ENCODE assay signal across 24 mouse cellular contexts in genomic region chr2:120959363-120959762, GRCm38 (mm10). TPM values are rescaled to one million over a fixed set of nuclear protein-coding genes. Genes with fewer than 3 reads are reported as not detected.
DNase-seq lines count a peak whose midpoint lies in the region; ATAC-seq and TF ChIP-seq lines count a peak whose summit lies in the region.
"Had no signal": no experiment of that assay in that cellular context is flagged by ENCODE, and none has a peak within 500 bp of the region (broad histone marks: within the 10 kb centered on the region; RNA-seq: fewer than 3 reads in every experiment).

No protein-coding gene starts in this region.

- no peak for TF ChIP-seq CTCF in lung, postnatal 0 days (IDR thresholded peaks at IDR 0.05)
- TF ChIP-seq CTCF in lung, adult 2 months (IDR thresholded peaks at IDR 0.05; ENCODE audit: insufficient read depth, low read length): no peak
- TF ChIP-seq CTCF in C2C12 (IDR thresholded peaks at IDR 0.05; ENCODE audit: control insufficient read depth, insufficient read depth, insufficient read length): no peak

- DNase-seq in lung, postnatal 0 days (ENCODE audit: low spot score): peak; percentile 88
- DNase-seq in lung, adult 2 months: no peak
- peak; percentile 54 for DNase-seq in lung, postnatal 36 days
- no peak for DNase-seq in forebrain, embryonic 11.5 days (ENCODE audit: low spot score)
- DNase-seq in heart, postnatal 4 days: no peak
- DNase-seq: adrenal gland, adult 8-10 months; adrenal gland, postnatal 36 days; cerebellum, adult 2 months; cerebellum, postnatal 10 days; embryo, embryonic 11 days; gastrocnemius, postnatal 14 days; heart, adult 2 months; heart, postnatal 14 days had no signal

- peak overlapping the region; percentile 68 for H3K27ac ChIP-seq in lung, postnatal 0 days (ENCODE audit: low read length)
- H3K27ac ChIP-seq in hindbrain, embryonic 12.5 days: no peak overlapping the region
- H3K27ac ChIP-seq in forebrain, embryonic 11.5 days (ENCODE audit: low read depth, low read length): no peak overlapping the region
- H3K27ac ChIP-seq: embryonic facial prominence, embryonic 15.5 days; forebrain, embryonic 10.5 days; heart, adult 2 months; heart, embryonic 15.5 days; hindbrain, embryonic 10.5 days; hindbrain, embryonic 15.5 days had no signal

- 0 out of 2 replicates have a peak, but pooled peaks cover under 1% of the 10 kb centered on the region for H3K36me3 ChIP-seq in lung, postnatal 0 days (ENCODE audit: insufficient read depth, low read length)
- peaks cover 27% of the 10 kb centered on the region for H3K36me3 ChIP-seq in C2C12 (ENCODE audit: control insufficient read depth, insufficient read depth)
- H3K36me3 ChIP-seq in hindbrain, embryonic 12.5 days: peaks cover 21% of the 10 kb centered on the region
- H3K36me3 ChIP-seq in forebrain, embryonic 11.5 days (ENCODE audit: control insufficient read depth, insufficient read depth, low read length): no peaks in the 10 kb centered on the region

- no peak overlapping the region for H3K9ac ChIP-seq in lung, postnatal 0 days (replicated peaks; ENCODE audit: low read depth)
- no peak overlapping the region for H3K9ac ChIP-seq in hindbrain, embryonic 12.5 days
- H3K9ac ChIP-seq in forebrain, embryonic 11.5 days (ENCODE audit: low read length): no peak overlapping the region
- H3K9ac ChIP-seq: embryonic facial prominence, embryonic 15.5 days; heart, embryonic 15.5 days; hindbrain, embryonic 15.5 days had no signal

- no peak overlapping the region for H3K4me3 ChIP-seq in lung, postnatal 0 days (ENCODE audit: low read depth, low read length)
- no peak overlapping the region for H3K4me3 ChIP-seq in lung, adult 2 months (replicated peaks; ENCODE audit: extremely low read depth, low read depth, low read length)
- H3K4me3 ChIP-seq in C2C12 (ENCODE audit: insufficient read depth, poor library complexity, severe bottlenecking): no peak overlapping the region
- no peak overlapping the region for H3K4me3 ChIP-seq in hindbrain, embryonic 12.5 days
- H3K4me3 ChIP-seq in forebrain, embryonic 11.5 days (ENCODE audit: low read depth, low read length): no peak overlapping the region
- H3K4me3 ChIP-seq: embryonic facial prominence, embryonic 15.5 days; erythroblast, embryonic 14.5 days; forebrain, embryonic 10.5 days; heart, adult 2 months; heart, embryonic 15.5 days; hindbrain, embryonic 10.5 days; hindbrain, embryonic 15.5 days had no signal

- H3K79me2 ChIP-seq in C2C12 (ENCODE audit: control insufficient read depth, insufficient read depth): peaks cover 56% of the 10 kb centered on the region

- H3K27me3 ChIP-seq in lung, postnatal 0 days (replicated peaks; ENCODE audit: insufficient read depth, low read length): no peaks in the 10 kb centered on the region
- no peaks in the 10 kb centered on the region for H3K27me3 ChIP-seq in C2C12 (ENCODE audit: control insufficient read depth, insufficient read depth, insufficient read length)
- H3K27me3 ChIP-seq in hindbrain, embryonic 12.5 days: no peaks in the 10 kb centered on the region
- H3K27me3 ChIP-seq in forebrain, embryonic 11.5 days (ENCODE audit: control insufficient read depth, insufficient read depth, low read length): no peaks in the 10 kb centered on the region
- H3K27me3 ChIP-seq: CH12.LX; embryonic facial prominence, embryonic 15.5 days; heart, embryonic 15.5 days; hindbrain, embryonic 15.5 days had no signal

- no peak overlapping the region for H3ac ChIP-seq in C2C12 (ENCODE audit: control insufficient read depth, insufficient read length, low read depth)

- no peak overlapping the region; the same call in 1 of the 2 replicates for H3K4me2 ChIP-seq in lung, postnatal 0 days (replicated peaks; ENCODE audit: low read depth, low read length)
- no peak overlapping the region for H3K4me2 ChIP-seq in hindbrain, embryonic 12.5 days (replicated peaks)
- no peak overlapping the region for H3K4me2 ChIP-seq in forebrain, embryonic 11.5 days (ENCODE audit: low read depth, low read length, severe bottlenecking)
- H3K4me2 ChIP-seq: embryonic facial prominence, embryonic 15.5 days; heart, embryonic 11.5 days; heart, embryonic 15.5 days; hindbrain, embryonic 15.5 days had no signal

- H3K9me3 ChIP-seq in lung, postnatal 0 days (ENCODE audit: low read length): no peaks in the 10 kb centered on the region
- no peaks in the 10 kb centered on the region for H3K9me3 ChIP-seq in hindbrain, embryonic 12.5 days (replicated peaks)
- H3K9me3 ChIP-seq in forebrain, embryonic 11.5 days (ENCODE audit: control insufficient read depth, low read length): no peaks in the 10 kb centered on the region
- H3K9me3 ChIP-seq: embryonic facial prominence, embryonic 15.5 days; forebrain, embryonic 10.5 days; heart, embryonic 15.5 days; hindbrain, embryonic 10.5 days; hindbrain, embryonic 15.5 days had no signal

- WGBS in lung, postnatal 0 days: 45% methylated on average over 2 of the region's 2 CpGs
- 57% methylated on average over 2 of the region's 2 CpGs for WGBS in lung, adult 2 months
- 93% methylated on average over 2 of the region's 2 CpGs for WGBS in hindbrain, embryonic 12.5 days
- WGBS in forebrain, embryonic 11.5 days: 85% methylated on average over 2 of the region's 2 CpGs

- no peaks in the 10 kb centered on the region for H3K4me1 ChIP-seq in lung, postnatal 0 days (ENCODE audit: insufficient read depth, low read depth, low read length)
- H3K4me1 ChIP-seq in lung, adult 2 months (ENCODE audit: control insufficient read depth, insufficient read depth, low read length): no peaks in the 10 kb centered on the region; the same call in 1 of the 2 replicates
- no peaks in the 10 kb centered on the region for H3K4me1 ChIP-seq in hindbrain, embryonic 12.5 days
- H3K4me1 ChIP-seq in forebrain, embryonic 11.5 days (replicated peaks; ENCODE audit: control insufficient read depth, insufficient read depth, low read length): no peaks in the 10 kb centered on the region
- H3K4me1 ChIP-seq: embryonic facial prominence, embryonic 15.5 days; forebrain, embryonic 10.5 days; heart, embryonic 15.5 days; hindbrain, embryonic 10.5 days; hindbrain, embryonic 15.5 days had no signal

- TF ChIP-seq POLR2A in lung, adult 2 months (IDR thresholded peaks at IDR 0.05; ENCODE audit: borderline replicate concordance, extremely low read depth, low read depth, low read length): no peak

- ATAC-seq in lung, postnatal 0 days: peak; percentile 93
- no peak for ATAC-seq in hindbrain, embryonic 12.5 days (ENCODE audit: low FRiP score)
- ATAC-seq in forebrain, embryonic 11.5 days (replicated peaks; ENCODE audit: low FRiP score): no peak
- ATAC-seq: forebrain, embryonic 16.5 days had no signal

- peaks cover 17% of the 10 kb centered on the region for H3K79me3 ChIP-seq in C2C12 (ENCODE audit: low read depth)

- TF ChIP-seq EP300 in lung, postnatal 0 days (IDR thresholded peaks at IDR 0.05): peak; percentile 86

TF ChIP-seq in C2C12, 6 proteins besides CTCF, POLR2A, EP300 and RAD21:
- TF ChIP-seq USF1 (IDR thresholded peaks at IDR 0.05; ENCODE audit: low read depth): no peak
- peak; percentile 77 for TF ChIP-seq CEBPB (IDR thresholded peaks at IDR 0.05; ENCODE audit: low read depth)

RNA-seq across cellular contexts. Expression of gene Ubr1, which starts 11.2 kb away (rescaled TPM):
- 25.1 and 29.9 TPM in 2 replicates for polyA plus RNA-seq in lung, postnatal 0 days (2015; fragmentation: Nextera tagmentation; extraction: Ambion mirVana)
- 47.9 and 49.1 TPM in 2 replicates for polyA plus RNA-seq in lung, adult 2 months (2012; rRNA removed)
- polyA plus RNA-seq in C2C12 (2012; fragmentation: generic; extraction: Trizol): 5.6 TPM
- 28.6 and 33.4 TPM in 2 replicates for polyA plus RNA-seq in hindbrain, embryonic 12.5 days (2016; fragmentation: Nextera tagmentation; extraction: Ambion mirVana)
- 25.1 TPM in 2 replicates for polyA plus RNA-seq in forebrain, embryonic 11.5 days (2014; fragmentation: Nextera tagmentation; extraction: Ambion mirVana)
- total RNA-seq in heart, postnatal 4 days (2021): 10 to 100 TPM; 27.4 to 27.5 TPM

RNA-seq across cellular contexts. Expression of gene Tmem62, which starts 17.5 kb away (rescaled TPM):
- polyA plus RNA-seq in lung, postnatal 0 days (2015; fragmentation: Nextera tagmentation; extraction: Ambion mirVana): 13.2 and 13.5 TPM in 2 replicates
- 10.0 and 12.5 TPM in 2 replicates for polyA plus RNA-seq in lung, adult 2 months (2012; rRNA removed)
- polyA plus RNA-seq in C2C12 (2012; fragmentation: generic; extraction: Trizol): 4.9 TPM
- 6.2 and 6.3 TPM in 2 replicates for polyA plus RNA-seq in hindbrain, embryonic 12.5 days (2016; fragmentation: Nextera tagmentation; extraction: Ambion mirVana)
- polyA plus RNA-seq in forebrain, embryonic 11.5 days (2014; fragmentation: Nextera tagmentation; extraction: Ambion mirVana): 3.4 and 4.9 TPM in 2 replicates
- 1 to 10 TPM; 1.8 to 2.3 TPM for total RNA-seq in heart, postnatal 4 days (2021)

RNA-seq across cellular contexts. Expression of gene Ccndbp1, which starts 48.8 kb away (rescaled TPM):
- polyA plus RNA-seq in lung, postnatal 0 days (2015; fragmentation: Nextera tagmentation; extraction: Ambion mirVana): 55.6 and 56.8 TPM in 2 replicates
- polyA plus RNA-seq in lung, adult 2 months (2012; rRNA removed): 20.9 and 28.5 TPM in 2 replicates
- polyA plus RNA-seq in C2C12 (2012; fragmentation: generic; extraction: Trizol): 21.1 TPM
- 59.1 and 61.0 TPM in 2 replicates for polyA plus RNA-seq in hindbrain, embryonic 12.5 days (2016; fragmentation: Nextera tagmentation; extraction: Ambion mirVana)
- polyA plus RNA-seq in forebrain, embryonic 11.5 days (2014; fragmentation: Nextera tagmentation; extraction: Ambion mirVana): 37.0 and 43.3 TPM in 2 replicates
- total RNA-seq in heart, postnatal 4 days (2021): 10 to 100 TPM; 26.1 to 29.3 TPM

Comparison
In these comparisons a context has a peak if more than half of its experiments do, and no peak if none do; other contexts are left out.
1. DNase-seq: peak in lung, postnatal 0 days (single experiment) and lung, postnatal 36 days (single experiment); none in lung, adult 2 months (single experiment), forebrain, embryonic 11.5 days (single experiment) and heart, postnatal 4 days (single experiment).